Mouse (Mus musculus): ENCODE measurements around the gene Zmynd11. TPM values are rescaled to one million over a fixed set of nuclear protein-coding genes. Genes with fewer than 3 reads are reported as not detected.

The Zmynd11 gene
- 124 TPM for polyA plus RNA-seq (2017; shearing (Covaris generic))

GRCm38 (mm10) chr13:9764646-9765536, at the start of gene Zmynd11:
Gene Zmynd11, minus strand, starts transcription at chr13:9765330.

